Mouse (Mus musculus): ENCODE results near the gene Phlpp2. TPM values are rescaled to one million over a fixed set of nuclear protein-coding genes. Genes with fewer than 3 reads are reported as not detected.

Phlpp2 gene
- polyA plus RNA-seq, 1 experiment from 2014 or later, result 3.1 TPM

- TF ChIP-seq CTCF (IDR thresholded peaks at IDR 0.05; ENCODE audit: low read depth), result no peak
- Histone ChIP-seq H3K4me2 (replicated peaks; ENCODE audit: low read depth) (no peak overlapping the region), H3K27ac (ENCODE audit: low read depth, low read length) (no peak overlapping the region; the same call in 1 of the 2 replicates), H3K9ac (ENCODE audit: low read depth, low read length) (no peak overlapping the region), H3K27me3 (replicated peaks; ENCODE audit: control insufficient read depth, insufficient read depth, low read length) (no peaks in the 10 kb centered on the region), H3K36me3 (ENCODE audit: control insufficient read depth, insufficient read depth) (peaks cover 7% of the 10 kb centered on the region; the same call in 1 of the 2 replicates), H3K9me3 (ENCODE audit: control insufficient read depth) (0 out of 2 replicates have a peak, but pooled peaks cover 3% of the 10 kb centered on the region), H3K4me3 (ENCODE audit: low read depth, low read length) (no peak overlapping the region), H3K4me1 (replicated peaks; ENCODE audit: control insufficient read depth, insufficient read depth, low read length) (no peaks in the 10 kb centered on the region)
- ATAC-seq, result no peak
- 73% methylated on average over 3 of the region's 3 CpGs for WGBS
Observed at GRCm38 (mm10) chr8:109890794-109891585, 22.6 kb downstream of the Phlpp2 start.

- no peak overlapping the region for H3K27ac ChIP-seq (ENCODE audit: low read depth, low read length)
- no peaks in the 10 kb centered on the region for H3K4me1 ChIP-seq (replicated peaks; ENCODE audit: control insufficient read depth, insufficient read depth, low read length)
- H3K9me3 ChIP-seq (ENCODE audit: control insufficient read depth), result 0 out of 2 replicates have a peak, but pooled peaks cover 3% of the 10 kb centered on the region
- no peaks in the 10 kb centered on the region for H3K36me3 ChIP-seq (ENCODE audit: control insufficient read depth, insufficient read depth)
- H3K4me3 ChIP-seq (ENCODE audit: low read depth, low read length), result no peak overlapping the region
- TF ChIP-seq CTCF (IDR thresholded peaks at IDR 0.05; ENCODE audit: low read depth), result no peak
- no peak for ATAC-seq
- no peak overlapping the region for H3K4me2 ChIP-seq (replicated peaks; ENCODE audit: low read depth)
- H3K27me3 ChIP-seq (replicated peaks; ENCODE audit: control insufficient read depth, insufficient read depth, low read length), result no peaks in the 10 kb centered on the region
- H3K9ac ChIP-seq (ENCODE audit: low read depth, low read length), result no peak overlapping the region
- 100% methylated on average over 1 of the region's 1 CpGs for WGBS
Observed at GRCm38 (mm10) chr8:109894636-109895035, 26.3 kb downstream of the Phlpp2 start.

- no peak overlapping the region for H3K27ac ChIP-seq (ENCODE audit: low read depth, low read length)
- TF ChIP-seq CTCF (IDR thresholded peaks at IDR 0.05; ENCODE audit: low read depth), result no peak
- 0 out of 2 replicates have a peak, but pooled peaks cover 3% of the 10 kb centered on the region for H3K9me3 ChIP-seq (ENCODE audit: control insufficient read depth)
- no peaks in the 10 kb centered on the region for H3K27me3 ChIP-seq (replicated peaks; ENCODE audit: control insufficient read depth, insufficient read depth, low read length)
- no peak overlapping the region for H3K4me2 ChIP-seq (replicated peaks; ENCODE audit: low read depth)
- no peak overlapping the region for H3K4me3 ChIP-seq (ENCODE audit: low read depth, low read length)
- 0 out of 2 replicates have a peak, but pooled peaks have one; percentile 51 for ATAC-seq
- H3K36me3 ChIP-seq (ENCODE audit: control insufficient read depth, insufficient read depth), result no peaks in the 10 kb centered on the region
- 55% methylated on average over 12 of the region's 12 CpGs for WGBS
- H3K4me1 ChIP-seq (replicated peaks; ENCODE audit: control insufficient read depth, insufficient read depth, low read length), result no peaks in the 10 kb centered on the region
- no peak overlapping the region for H3K9ac ChIP-seq (ENCODE audit: low read depth, low read length)
Observed at GRCm38 (mm10) chr8:109895355-109895754, 27.0 kb downstream of the Phlpp2 start.

GRCm38 (mm10) chr8:109902379-109902778 is 34.0 kb downstream of the Phlpp2 start:
- no peak overlapping the region for H3K9ac ChIP-seq (ENCODE audit: low read depth, low read length)
- no peaks in the 10 kb centered on the region for H3K27me3 ChIP-seq (replicated peaks; ENCODE audit: control insufficient read depth, insufficient read depth, low read length)
- H3K4me1 ChIP-seq (replicated peaks; ENCODE audit: control insufficient read depth, insufficient read depth, low read length), result no peaks in the 10 kb centered on the region
- H3K27ac ChIP-seq (ENCODE audit: low read depth, low read length), result no peak overlapping the region
- no peak overlapping the region for H3K4me3 ChIP-seq (ENCODE audit: low read depth, low read length)
- no peaks in the 10 kb centered on the region for H3K9me3 ChIP-seq (ENCODE audit: control insufficient read depth)
- ATAC-seq, result no peak
- no peak for TF ChIP-seq CTCF (IDR thresholded peaks at IDR 0.05; ENCODE audit: low read depth)
- 0 out of 2 replicates have a peak, but pooled peaks cover 2% of the 10 kb centered on the region for H3K36me3 ChIP-seq (ENCODE audit: control insufficient read depth, insufficient read depth)
- no peak overlapping the region for H3K4me2 ChIP-seq (replicated peaks; ENCODE audit: low read depth)

GRCm38 (mm10) chr8:109903909-109904469 is 35.6 kb downstream of the Phlpp2 start:
- TF ChIP-seq CTCF (IDR thresholded peaks at IDR 0.05; ENCODE audit: low read depth), result no peak
- 71% methylated on average over 10 of the region's 10 CpGs for WGBS
- H3K9me3 ChIP-seq (ENCODE audit: control insufficient read depth), result no peaks in the 10 kb centered on the region
- no peak for ATAC-seq
- H3K4me2 ChIP-seq (replicated peaks; ENCODE audit: low read depth), result no peak overlapping the region
- no peak overlapping the region for H3K9ac ChIP-seq (ENCODE audit: low read depth, low read length)
- H3K27me3 ChIP-seq (replicated peaks; ENCODE audit: control insufficient read depth, insufficient read depth, low read length), result no peaks in the 10 kb centered on the region
- H3K36me3 ChIP-seq (ENCODE audit: control insufficient read depth, insufficient read depth), result peaks cover 5% of the 10 kb centered on the region; the same call in 1 of the 2 replicates
- no peak overlapping the region for H3K4me3 ChIP-seq (ENCODE audit: low read depth, low read length)
- no peaks in the 10 kb centered on the region for H3K4me1 ChIP-seq (replicated peaks; ENCODE audit: control insufficient read depth, insufficient read depth, low read length)
- peak overlapping the region; percentile 69; the same call in 1 of the 2 replicates for H3K27ac ChIP-seq (ENCODE audit: low read depth, low read length)

GRCm38 (mm10) chr8:109904928-109905668 is 36.8 kb downstream of the Phlpp2 start:
- Histone ChIP-seq H3K4me1 (replicated peaks; ENCODE audit: control insufficient read depth, insufficient read depth, low read length) (no peaks in the 10 kb centered on the region), H3K36me3 (ENCODE audit: control insufficient read depth, insufficient read depth) (peaks cover 13% of the 10 kb centered on the region; the same call in 1 of the 2 replicates), H3K4me3 (ENCODE audit: low read depth, low read length) (no peak overlapping the region), H3K9me3 (ENCODE audit: control insufficient read depth) (no peaks in the 10 kb centered on the region), H3K9ac (ENCODE audit: low read depth, low read length) (no peak overlapping the region), H3K27me3 (replicated peaks; ENCODE audit: control insufficient read depth, insufficient read depth, low read length) (no peaks in the 10 kb centered on the region), H3K27ac (ENCODE audit: low read depth, low read length) (peak overlapping the region; percentile 69), H3K4me2 (replicated peaks; ENCODE audit: low read depth) (no peak overlapping the region)
- WGBS, result 51% methylated on average over 1 of the region's 1 CpGs
- ATAC-seq, result peak; percentile 91
- TF ChIP-seq CTCF (IDR thresholded peaks at IDR 0.05; ENCODE audit: low read depth), result no peak
